Mouse (Mus musculus): ENCODE results near the gene Gm11011.

GRCm38 (mm10) chr2:169611557-169611956 is 24.0 kb upstream of the Gm11011 start:
- TF ChIP-seq CTCF (IDR thresholded peaks at IDR 0.05; ENCODE audit: low read depth) (no peak), EP300 (IDR thresholded peaks at IDR 0.05; ENCODE audit: low read depth) (no peak)

Measured in liver, embryonic 14.5 days (tissue).